Mouse (Mus musculus): Measurements from ENCODE around the gene Elf1.

GRCm38 (mm10) chr14:79440655-79441054 is 40.3 kb upstream of the Elf1 start:
- TF ChIP-seq POLR2A (IDR thresholded peaks at IDR 0.05; ENCODE audit: control insufficient read depth, low read depth, low read length) (no peak), CTCF (IDR thresholded peaks at IDR 0.05; ENCODE audit: control insufficient read depth, insufficient read depth, insufficient replicate concordance, low read depth, low read length) (no peak)
